Mouse (Mus musculus): ENCODE results near the gene 1700125H20Rik.

Gene 1700125H20Rik

GRCm38 (mm10) chr11:85184839-85185238 lies 14.6 kb downstream of the 1700125H20Rik start:
- no peak for DNase-seq

- no peak for DNase-seq
Measured at GRCm38 (mm10) chr11:85189110-85189509, 18.9 kb downstream of the 1700125H20Rik start.

GRCm38 (mm10) chr11:85190741-85191140 lies 20.5 kb downstream of the 1700125H20Rik start:
- no peak for DNase-seq

- DNase-seq: no peak
Measured at GRCm38 (mm10) chr11:85194206-85194605, 24.0 kb downstream of the 1700125H20Rik start.

GRCm38 (mm10) chr11:85196046-85196445 lies 25.8 kb downstream of the 1700125H20Rik start:
- DNase-seq: no peak

- DNase-seq: no peak
Measured at GRCm38 (mm10) chr11:85198906-85199305, 28.7 kb downstream of the 1700125H20Rik start.

GRCm38 (mm10) chr11:85206231-85206630 lies 36.0 kb downstream of the 1700125H20Rik start:
- DNase-seq: no peak

GRCm38 (mm10) chr11:85211151-85211550 lies 40.9 kb downstream of the 1700125H20Rik start:
- DNase-seq: no peak

GRCm38 (mm10) chr11:85213215-85213614 lies 43.0 kb downstream of the 1700125H20Rik start:
- no peak for DNase-seq

- DNase-seq: no peak
Measured at GRCm38 (mm10) chr11:85214679-85215078, 44.5 kb downstream of the 1700125H20Rik start.

GRCm38 (mm10) chr11:85219014-85219413 lies 48.8 kb downstream of the 1700125H20Rik start:
- DNase-seq: no peak

- DNase-seq: no peak
Measured at GRCm38 (mm10) chr11:85222561-85222960, 52.4 kb downstream of the 1700125H20Rik start.

GRCm38 (mm10) chr11:85223248-85223647 lies 53.0 kb downstream of the 1700125H20Rik start:
- no peak for DNase-seq

Data from cerebellum, adult 9-11 months (tissue).